Mouse (Mus musculus) MN1 (cell line): Measurements from ENCODE around the gene Myh3.
"Not testable (repeated sequence)": the region's sequence is repeated elsewhere in the genome, so short reads cannot be mapped to it uniquely, and the experiment has no call there.

Experiments used
- DNase-seq: peaks from one replicate; pipeline ENCODE4 v3.0.0-alpha.2; 2016; ENCODE audit warnings: low spot score

The Myh3 gene

DNA sequence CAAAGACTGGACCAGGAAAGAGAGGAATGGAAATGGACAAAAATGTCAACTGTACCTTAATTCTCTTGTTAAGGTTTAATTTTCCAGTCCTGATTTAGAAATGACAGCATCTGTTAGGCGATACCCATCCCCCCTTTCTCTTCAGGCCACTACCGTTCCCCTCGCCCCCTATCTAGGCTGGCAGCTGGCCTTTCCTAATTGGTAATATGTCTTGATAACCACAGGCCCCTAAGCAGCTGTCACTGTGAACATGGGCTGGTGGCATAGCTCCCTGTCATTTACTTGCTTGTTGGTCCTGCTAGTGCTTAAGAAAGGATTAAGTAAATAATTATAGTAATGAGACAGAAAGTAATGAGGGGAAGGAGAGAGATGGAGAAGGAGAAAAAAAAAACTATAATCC lies 665 bp upstream of the Myh3 start:
- no peak for DNase-seq

DNA sequence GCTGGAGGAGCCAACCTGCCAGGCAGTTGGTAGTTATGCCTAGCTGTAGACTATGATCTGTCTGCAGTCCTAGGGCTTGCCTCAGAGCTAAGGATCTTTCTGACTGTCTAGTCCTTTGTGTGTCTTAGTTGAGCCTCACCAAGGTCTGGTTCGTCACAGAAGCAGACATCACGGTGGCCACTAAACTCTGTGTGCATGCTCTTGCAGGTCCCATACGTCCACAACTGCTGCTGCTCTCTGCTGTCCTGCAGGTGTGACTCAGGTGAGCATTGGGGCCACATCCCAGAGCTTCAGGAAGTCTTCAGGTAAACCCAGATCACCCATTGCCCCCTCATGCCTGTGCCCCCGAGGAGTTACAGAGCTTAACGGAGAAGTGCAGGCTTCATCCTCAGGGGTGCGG lies 788 bp downstream of the Myh3 start:
- no peak for DNase-seq

DNA sequence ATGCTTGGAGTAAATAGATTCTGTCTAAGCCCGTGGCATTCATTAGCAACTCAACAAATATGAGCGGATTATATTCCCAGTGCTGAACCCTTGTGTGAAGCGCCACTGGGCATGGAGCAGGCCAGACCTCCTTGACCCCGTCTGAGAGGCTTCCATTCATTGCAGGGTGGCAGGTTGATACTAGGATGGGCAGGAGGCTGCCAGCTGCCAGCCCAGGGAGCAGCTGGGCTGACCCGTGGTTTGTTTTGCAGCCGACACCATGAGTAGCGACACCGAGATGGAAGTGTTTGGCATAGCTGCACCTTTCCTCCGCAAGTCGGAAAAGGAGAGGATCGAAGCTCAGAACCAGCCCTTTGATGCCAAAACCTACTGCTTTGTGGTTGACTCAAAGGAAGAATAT lies 1.6 kb downstream of the Myh3 start:
- no peak for DNase-seq

DNA sequence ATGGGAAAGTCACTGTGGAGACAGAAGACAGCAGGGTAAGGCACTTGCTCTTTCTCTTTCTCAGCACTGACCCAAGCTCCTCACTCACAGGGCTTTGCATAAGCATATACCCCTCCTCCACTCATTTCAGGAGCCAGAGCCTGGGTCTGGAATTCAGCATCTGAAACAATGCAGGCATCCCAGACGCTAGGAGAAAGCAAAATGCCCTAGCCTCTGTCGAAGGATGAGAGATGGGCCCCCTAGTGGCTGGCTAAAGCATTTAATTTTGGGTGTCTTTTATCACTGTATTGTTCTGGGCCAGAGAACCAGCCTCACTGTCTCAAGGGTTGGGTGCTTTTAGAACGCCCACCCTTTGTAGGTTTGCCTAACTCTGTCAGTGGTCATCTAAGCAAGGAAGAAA lies 2.1 kb downstream of the Myh3 start:
- peak; percentile 85 for DNase-seq

DNA sequence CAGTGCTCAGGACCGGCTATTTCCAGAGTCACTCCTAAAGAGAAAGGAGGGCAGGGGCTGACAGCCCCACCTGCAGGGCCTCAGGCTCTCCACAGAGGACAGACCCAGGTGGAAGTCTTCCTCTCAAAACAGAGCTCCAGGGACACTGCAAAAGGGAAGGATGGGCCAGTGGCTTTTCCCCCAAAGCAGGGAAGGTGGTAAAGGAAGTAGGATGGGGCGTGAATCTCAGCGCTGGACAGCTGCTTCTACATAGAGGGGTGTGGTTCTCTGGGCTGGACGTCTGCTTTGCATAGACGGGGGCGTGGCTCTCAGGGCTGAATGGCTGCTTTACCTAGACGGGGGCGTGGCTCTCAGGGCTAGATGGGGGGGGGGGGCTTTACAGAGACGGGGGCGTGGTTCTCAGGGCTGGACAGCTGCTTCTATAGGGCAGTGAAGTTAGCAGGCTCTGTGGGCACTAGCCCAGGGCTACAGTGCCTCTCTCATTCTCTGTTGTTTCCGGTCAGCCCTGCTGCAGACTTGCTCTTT lies 3.1 kb downstream of the Myh3 start:
- peak; percentile 92 for DNase-seq

DNA sequence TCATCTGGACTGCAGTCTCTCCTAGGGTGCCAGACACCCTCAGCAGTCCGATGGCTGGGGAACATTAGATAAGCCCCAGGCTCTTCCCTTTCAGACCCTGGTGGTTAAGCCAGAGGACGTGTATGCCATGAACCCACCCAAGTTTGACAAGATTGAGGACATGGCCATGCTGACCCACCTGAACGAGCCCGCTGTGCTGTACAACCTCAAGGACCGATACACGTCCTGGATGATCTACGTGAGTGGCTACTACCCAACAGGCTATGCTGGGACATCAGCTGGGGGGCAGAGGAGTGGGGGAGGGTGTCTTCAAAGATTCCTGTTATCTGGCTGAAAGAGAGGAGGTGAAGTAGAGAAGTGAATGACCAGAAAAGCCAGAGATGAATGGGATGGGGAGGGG lies 4.1 kb downstream of the Myh3 start:
- no peak for DNase-seq

DNA sequence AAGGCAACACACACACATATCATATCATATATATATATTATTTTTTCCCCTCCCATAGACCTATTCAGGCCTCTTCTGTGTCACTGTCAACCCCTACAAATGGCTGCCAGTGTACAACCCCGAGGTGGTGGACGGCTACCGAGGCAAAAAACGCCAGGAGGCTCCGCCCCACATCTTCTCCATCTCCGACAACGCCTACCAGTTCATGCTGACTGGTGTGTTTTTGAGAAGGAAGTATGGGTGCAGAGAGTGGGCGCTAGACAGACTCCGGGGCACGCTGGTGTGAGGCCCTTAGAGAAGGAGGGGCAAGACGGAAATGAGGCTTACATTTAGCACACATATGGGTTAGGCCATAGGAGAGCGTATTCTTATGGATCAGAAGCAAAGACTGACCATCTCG lies 4.7 kb downstream of the Myh3 start:
- DNase-seq, result peak; percentile 29

DNA sequence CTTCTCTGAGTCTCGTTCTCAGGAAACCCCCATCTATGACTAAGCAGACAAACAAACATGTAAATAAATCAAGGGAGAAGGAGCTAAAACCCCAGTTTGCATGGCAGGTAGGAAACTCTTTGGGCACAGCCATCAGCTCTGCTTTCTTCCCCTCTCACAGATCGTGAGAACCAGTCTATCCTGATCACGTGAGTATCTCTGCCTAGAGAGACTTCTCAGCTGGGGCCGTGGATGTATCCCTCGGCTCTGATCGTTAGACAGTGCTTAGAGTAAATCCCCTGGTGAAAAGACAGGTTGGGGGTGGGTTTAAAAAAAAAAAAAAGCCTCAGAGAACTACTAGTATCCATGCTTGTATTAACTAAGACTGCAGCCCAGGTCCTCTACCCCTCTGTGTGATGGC lies 5.1 kb downstream of the Myh3 start:
- DNase-seq, result no peak

DNA sequence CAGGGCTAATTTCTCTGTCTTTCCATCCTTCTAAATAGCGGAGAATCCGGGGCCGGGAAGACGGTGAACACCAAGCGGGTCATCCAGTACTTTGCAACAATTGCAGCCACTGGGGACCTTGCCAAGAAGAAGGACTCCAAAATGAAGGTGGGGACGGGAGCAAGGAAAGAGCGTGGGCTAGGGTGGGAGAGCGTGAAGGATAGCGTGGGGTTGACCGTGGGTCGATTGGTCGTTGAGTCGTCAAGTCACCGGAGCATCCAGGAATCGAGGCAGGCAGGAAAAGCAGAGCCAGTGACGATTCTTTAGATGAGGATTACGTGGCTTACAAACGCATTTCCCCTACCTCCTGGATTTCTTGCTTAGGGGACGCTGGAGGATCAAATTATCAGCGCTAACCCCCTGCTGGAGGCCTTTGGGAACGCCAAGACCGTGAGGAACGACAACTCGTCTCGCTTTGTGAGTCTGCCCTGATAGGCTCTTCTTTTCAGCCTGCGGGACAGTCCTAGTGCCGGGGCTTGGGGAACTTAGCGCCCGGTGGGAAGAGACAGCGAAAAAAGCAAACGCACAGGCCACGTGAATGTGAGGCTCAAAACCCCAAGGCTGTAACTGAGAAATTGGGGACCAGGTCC lies 5.7 kb downstream of the Myh3 start:
- DNase-seq, result no peak

DNA sequence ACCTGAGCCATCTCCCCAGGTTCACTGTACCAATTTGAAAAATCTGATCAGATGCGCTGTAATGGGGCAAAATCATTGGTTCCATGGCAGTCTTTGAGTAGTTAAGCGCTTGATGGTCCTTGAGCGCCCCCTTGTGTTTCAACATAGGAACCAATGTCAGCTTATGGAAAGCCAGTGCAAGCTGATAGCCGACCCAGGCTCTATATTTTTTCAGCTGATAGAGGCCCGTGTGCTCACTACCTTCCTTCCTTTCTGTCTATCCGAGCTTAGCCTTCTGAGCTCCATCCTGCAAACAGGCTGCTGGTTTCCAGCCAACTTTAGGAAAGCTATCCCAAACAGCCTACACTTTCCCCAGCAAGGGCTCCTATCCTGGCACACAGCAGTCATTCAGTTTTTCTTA lies 7.4 kb downstream of the Myh3 start:
- peak; percentile 80 for DNase-seq

DNA sequence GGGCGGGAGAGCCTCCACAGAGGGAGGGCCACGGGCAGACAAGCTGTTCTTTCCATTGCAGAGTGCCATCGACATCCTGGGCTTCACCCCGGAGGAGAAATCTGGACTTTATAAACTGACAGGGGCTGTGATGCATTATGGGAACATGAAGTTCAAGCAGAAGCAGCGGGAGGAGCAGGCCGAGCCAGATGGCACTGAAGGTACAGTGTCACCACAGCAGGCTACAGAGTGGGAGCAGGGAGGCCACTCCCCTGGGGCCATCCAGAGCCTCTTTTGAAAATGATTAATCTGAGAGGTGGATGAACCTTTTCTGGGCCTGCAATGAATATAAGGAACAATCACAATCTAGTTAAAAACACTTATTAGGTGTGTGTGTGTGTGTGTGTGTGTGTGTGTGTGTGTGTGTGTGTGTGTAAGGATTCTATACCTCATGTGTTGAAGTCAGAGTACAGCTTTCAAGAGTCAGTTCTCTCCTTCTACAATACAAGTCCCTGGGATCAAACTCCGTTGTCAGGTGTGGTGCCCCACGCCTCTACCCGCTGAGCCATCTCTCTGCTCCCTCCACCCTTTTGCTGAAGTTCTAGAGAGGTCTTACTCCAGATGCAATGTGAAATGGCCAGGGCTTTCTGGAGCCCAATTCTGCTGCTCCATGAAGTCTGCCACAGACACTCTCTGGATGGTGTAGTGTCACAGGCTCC lies 8.5 kb downstream of the Myh3 start:
- DNase-seq, result peak; percentile 34

DNA sequence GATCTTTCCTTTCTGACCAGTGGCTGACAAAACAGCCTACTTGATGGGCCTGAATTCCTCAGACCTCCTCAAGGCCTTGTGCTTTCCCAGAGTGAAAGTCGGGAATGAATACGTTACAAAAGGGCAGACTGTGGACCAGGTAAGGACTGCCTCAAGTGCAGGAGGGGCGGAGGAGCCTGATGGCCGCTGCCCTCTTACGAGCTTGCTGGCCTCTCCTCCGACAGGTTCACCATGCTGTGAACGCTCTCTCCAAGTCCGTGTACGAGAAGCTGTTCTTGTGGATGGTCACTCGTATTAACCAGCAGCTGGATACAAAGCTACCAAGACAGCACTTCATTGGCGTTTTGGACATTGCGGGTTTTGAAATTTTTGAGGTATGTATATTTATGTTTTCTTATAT lies 9.1 kb downstream of the Myh3 start:
- DNase-seq, result no peak

DNA sequence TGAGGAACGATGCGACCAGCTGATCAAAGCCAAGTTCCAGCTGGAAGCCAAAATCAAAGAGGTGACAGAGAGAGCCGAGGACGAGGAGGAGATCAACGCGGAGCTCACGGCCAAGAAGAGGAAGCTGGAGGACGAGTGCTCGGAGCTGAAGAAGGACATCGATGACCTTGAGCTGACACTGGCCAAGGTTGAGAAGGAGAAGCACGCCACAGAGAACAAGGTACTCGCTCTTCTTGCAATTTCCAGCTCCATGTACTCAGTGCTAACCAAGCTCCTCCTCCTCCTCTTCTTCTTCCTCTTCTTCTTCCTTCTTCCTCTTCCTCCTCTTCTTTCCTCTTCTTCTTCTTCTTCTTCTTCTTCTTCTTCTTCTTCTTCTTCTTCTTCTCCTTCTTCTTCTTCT lies 14.3 kb downstream of the Myh3 start:
- DNase-seq, result not testable (repeated sequence)

DNA sequence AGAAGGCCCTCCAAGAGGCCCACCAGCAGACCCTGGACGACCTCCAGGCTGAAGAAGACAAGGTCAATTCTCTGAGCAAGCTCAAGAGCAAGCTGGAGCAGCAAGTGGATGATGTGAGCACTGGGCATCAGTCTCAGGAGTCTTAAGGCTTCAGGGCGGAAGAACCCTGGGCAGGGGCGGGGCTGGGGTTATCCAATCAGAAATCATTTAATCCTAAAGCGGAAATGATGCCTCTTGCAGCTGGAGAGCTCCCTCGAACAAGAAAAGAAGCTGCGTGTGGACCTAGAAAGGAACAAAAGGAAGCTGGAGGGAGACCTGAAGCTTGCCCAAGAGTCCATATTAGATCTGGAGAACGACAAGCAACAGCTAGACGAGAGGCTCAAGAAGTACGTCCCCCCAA lies 15.1 kb downstream of the Myh3 start:
- DNase-seq, result no peak

DNA sequence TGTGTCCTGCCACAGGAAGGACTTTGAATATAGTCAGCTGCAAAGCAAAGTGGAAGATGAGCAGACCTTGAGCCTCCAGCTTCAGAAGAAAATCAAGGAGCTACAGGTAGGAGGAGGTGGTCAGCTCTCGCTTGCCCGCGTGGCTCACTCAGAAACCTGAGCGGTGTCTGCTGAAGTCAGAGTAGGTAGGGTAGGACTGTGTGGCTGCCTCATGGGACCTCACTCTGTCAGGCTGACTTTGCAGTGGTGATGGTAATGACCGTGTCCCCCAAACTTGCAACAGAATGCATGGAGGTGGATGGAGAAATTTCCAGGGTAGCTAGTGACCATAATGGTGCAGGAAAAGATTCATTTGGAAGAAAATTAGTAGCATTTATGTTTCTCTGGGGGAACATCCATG lies 15.6 kb downstream of the Myh3 start:
- DNase-seq, result no peak

DNA sequence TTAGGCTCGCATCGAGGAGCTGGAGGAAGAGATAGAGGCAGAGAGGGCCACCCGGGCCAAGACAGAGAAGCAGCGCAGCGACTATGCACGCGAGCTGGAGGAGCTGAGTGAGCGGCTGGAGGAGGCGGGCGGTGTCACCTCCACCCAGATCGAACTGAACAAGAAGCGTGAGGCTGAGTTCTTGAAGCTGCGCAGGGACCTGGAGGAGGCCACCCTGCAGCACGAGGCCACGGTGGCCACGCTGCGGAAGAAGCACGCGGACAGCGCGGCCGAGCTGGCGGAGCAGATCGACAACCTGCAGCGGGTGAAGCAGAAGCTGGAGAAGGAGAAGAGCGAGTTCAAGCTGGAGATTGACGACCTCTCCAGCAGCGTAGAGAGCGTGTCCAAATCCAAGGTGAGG lies 16.4 kb downstream of the Myh3 start:
- no peak for DNase-seq

DNA sequence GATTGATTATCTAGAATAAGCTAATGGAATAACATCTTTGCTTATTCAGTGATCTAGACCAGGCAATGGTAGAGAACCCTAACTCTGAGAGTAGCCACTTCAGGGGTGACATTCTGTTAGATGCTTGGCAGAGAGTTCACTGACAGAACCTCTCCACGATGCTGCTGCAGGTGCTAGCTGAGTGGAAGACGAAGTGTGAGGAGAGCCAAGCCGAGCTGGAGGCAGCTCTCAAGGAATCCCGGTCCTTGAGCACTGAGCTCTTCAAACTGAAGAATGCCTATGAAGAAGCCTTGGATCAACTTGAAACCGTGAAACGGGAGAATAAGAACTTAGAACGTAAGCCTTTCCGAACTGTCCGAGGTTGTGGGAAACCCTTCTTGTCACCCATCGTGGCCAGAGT lies 19.6 kb downstream of the Myh3 start:
- DNase-seq, result no peak

DNA sequence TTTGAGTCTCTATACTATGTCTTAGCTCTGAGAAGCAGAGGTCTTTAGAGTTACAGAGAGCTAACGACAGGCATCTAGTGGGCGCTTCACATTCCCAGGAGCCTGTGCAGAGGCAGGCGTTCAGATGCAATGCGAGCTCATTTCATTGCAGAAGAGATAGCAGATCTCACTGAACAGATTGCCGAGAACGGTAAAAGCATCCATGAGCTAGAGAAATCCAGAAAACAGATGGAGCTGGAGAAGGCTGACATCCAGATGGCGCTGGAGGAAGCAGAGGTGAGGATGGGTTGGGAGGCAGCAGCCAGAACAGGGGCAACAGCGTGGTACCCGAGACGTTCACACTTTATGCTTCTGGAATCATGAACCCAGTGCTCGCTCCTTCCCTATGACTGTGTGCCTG lies 20.3 kb downstream of the Myh3 start:
- no peak for DNase-seq

DNA sequence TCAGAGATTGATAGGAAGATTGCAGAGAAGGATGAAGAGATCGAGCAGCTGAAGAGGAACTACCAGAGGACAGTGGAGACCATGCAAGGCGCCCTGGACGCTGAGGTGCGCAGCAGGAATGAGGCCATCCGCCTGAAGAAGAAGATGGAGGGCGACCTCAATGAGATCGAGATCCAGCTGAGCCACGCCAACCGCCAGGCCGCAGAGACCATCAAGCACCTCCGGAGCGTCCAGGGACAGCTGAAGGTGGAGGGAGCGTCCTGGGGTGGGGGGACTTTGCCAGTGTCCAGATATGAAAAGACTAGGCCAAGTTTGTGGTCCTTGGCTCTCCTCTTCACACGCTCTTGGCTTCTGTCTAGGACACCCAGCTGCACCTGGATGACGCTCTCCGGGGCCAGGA lies 21.1 kb downstream of the Myh3 start:
- DNase-seq, result no peak

DNA sequence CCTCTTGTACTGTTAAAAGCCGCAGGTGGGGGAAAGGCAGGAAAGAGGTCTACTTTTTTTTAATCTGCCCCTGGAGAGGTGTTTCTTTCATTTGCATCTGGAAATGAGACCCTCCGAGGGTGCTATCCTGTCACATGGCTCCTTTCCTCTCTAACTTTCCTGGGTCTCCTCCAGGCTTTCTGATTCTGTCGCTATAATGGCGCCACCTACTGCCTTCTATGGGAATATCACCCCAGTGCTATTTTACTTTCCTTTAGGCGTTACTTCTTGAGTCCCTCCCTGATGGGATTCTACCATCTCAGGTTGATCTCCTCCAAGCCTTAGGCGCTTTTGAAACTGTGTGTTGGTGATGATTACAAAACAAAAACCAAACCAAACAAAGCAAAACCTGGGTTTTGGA lies 22.1 kb downstream of the Myh3 start:
- DNase-seq, result peak; percentile 36

DNA sequence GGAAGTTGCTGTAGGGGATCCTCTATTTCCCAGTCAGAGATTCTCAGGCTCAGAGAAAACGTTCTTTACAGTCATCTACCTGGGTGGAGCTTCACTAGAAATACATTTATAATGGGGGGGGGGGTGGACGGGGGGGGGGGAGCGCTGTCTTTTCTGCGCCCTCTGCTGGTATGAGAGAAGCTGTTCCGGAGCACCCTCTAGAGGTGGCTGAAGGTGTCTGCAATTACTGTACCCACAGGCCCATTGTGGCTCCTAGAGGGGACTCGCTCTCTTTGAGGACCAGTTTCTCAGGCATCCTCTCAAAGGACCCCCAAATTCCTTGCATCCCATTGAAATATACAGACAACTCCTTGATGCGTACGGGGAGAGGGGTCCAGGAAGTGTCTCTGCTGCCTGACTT lies 23.6 kb downstream of the Myh3 start:
- DNase-seq, result peak; percentile 38

DNA sequence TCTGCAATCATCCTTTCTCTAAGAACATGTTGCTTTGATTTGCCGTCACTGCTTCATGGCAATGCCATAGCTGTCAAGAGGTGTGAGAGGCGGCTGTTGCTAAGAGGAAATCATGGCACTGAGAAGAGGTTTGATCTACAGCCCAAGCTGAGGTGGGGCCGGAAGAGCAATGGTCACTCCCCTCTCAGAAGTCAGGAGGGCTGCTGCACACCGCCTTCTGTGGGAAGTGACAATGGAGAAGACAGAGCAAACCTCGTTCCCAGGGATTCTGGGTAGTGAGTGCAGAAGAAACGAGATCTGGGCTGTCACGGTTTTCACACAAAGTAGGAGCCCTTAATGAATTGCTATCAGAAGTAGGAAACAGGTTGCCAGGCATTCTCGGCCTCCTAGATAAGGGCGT lies 25.2 kb downstream of the Myh3 start:
- no peak for DNase-seq

DNA sequence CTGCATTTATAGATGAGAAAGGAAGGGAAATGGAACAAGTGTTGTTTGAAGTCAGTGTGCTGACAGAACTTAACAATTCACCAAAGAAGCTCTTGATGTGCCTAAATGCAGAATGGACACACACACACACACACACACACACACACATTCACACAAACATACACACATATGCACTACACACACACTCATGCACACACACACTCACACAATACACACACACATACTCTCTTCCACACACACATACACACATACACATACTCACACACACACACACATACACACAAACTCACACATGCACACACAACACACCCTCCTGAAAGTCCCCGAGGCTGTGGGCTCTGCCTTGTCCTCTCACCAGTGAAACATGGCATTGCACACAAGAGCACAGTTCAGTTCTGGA lies 26.1 kb downstream of the Myh3 start:
- DNase-seq, result no peak

DNA sequence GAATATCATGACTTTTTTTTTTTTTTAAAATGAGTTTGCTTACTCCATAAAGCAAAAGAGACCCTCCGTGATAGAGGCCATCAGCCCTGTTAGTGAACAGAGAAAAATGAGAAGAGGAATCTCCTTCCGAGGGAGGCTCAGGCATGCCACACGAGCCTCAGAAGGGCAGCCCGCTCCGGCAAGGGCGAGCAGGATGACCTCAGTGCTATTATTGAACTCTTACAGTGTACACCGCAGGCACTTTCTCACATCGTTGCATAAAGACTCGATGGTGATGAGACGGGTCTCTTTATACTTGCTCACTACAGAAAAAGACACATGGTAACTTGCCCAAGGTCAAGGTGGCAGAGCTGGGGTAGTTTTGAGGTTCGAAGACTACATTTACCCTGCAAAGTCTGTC lies 26.6 kb downstream of the Myh3 start:
- DNase-seq, result no peak
